Mouse (Mus musculus) embryonic facial prominence, embryonic 13.5 days (tissue): Measurements from ENCODE around the gene Spire2. TPM values are rescaled to one million over a fixed set of nuclear protein-coding genes. Genes with fewer than 3 reads are reported as not detected.
"Not testable (repeated sequence)": the region's sequence is repeated elsewhere in the genome, so short reads cannot be mapped to it uniquely, and the experiment has no call there.

Source experiments
- ATAC-seq: fragments of 200-750 bp; cut with Nextera tagmentation; 2 replicates; pipeline ENCODE4 v1.8.0; 2017; ENCODE audit warnings: low read depth; ENCODE audit not compliant: insufficient number of reproducible peaks, insufficient read depth, low FRiP score, low TSS enrichment
- H3K27ac ChIP-seq: fragments of 300-500 bp; sonication (generic); 2 replicates; pipeline ENCODE4 v1.5.1; 2015; ENCODE audit warnings: moderate library complexity, mild to moderate bottlenecking, inconsistent platforms
- H3K27me3 ChIP-seq: fragments of 300-500 bp; sonication (generic); 2 replicates; pipeline ENCODE4 v1.6.1; 2015; ENCODE audit warnings: mild to moderate bottlenecking, inconsistent platforms
- H3K36me3 ChIP-seq: fragments of 300-500 bp; sonication (generic); 2 replicates; pipeline ENCODE4 v1.6.1; 2015; ENCODE audit warnings: mild to moderate bottlenecking, inconsistent platforms
- H3K4me1 ChIP-seq: fragments of 300-500 bp; sonication (generic); 2 replicates; pipeline ENCODE4 v1.6.1; 2015; ENCODE audit warnings: inconsistent platforms
- H3K4me2 ChIP-seq: fragments of 300-500 bp; sonication (generic); 2 replicates; pipeline ENCODE4 v1.6.1; 2015; ENCODE audit warnings: moderate library complexity, mild to moderate bottlenecking, inconsistent platforms
- H3K4me3 ChIP-seq: fragments of 300-500 bp; sonication (generic); 2 replicates; pipeline ENCODE4 v1.5.1; 2015; ENCODE audit warnings: mild to moderate bottlenecking, inconsistent platforms
- H3K9ac ChIP-seq: fragments of 300-500 bp; sonication (generic); 2 replicates; pipeline ENCODE4 v1.6.1; 2015; ENCODE audit warnings: mild to moderate bottlenecking, inconsistent platforms
- H3K9me3 ChIP-seq: fragments of 300-500 bp; sonication (generic); 2 replicates; pipeline ENCODE4 v1.6.1; 2016; ENCODE audit warnings: inconsistent platforms
- WGBS: fragments of 180-500 bp; shearing (Covaris S2); methylation state at CpG from one replicate; pipeline ENCODE4 v1.1.7; 2015; ENCODE audit warnings: mixed read lengths; 5-methylcytosine and 5-hydroxymethylcytosine counted together
- polyA plus RNA-seq: library from polyadenylated mRNA; unstranded; fragments of >200 nt; fragmentation: Nextera tagmentation; extraction: Ambion mirVana; gene quantifications from 2 replicates; pipeline ENCODE4 v1.2.1, GENCODE M21; 2015

Spire2 gene
- polyA plus RNA-seq, result 1.9 and 2.2 TPM in 2 replicates

DNA sequence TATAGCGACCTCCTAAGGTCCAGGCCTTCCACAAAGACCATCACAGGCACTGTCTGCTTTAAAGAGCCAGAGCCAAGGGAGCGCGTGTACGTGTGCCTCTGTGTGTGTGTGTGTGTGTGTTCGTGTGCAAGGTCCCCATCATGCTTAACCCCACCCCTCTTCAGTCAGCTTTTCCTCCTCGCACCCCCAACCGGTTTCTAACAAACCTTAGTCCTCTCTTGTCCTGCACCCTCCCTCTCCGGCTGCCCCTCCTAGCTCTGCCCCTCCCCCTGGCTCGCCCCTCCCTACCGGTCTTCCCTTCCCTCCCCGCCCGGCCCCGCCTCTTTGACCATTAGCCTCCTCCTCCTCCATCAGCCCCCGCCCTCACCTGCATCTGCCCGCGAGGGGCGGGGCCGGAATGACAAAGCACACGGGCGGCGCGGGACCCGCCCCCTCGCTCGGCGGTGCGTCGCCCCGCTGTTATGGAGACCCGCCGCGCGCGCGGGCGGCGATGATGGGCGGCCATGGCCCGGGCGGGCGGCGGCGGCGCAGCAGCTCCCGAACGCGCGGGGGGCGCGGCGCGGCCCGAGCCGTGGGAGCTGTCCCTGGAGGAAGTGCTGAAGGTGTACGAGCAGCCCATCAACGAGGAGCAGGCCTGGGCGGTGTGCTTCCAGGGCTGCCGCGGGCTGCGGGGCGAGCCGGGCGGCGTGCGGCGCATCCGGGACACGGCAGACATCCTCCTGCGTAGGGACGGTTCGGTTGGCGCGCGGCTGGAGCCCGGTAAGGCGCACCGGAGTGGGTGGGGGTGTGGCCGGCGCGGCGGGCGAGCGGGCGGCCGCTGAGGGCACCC, at the start of gene Spire2:
Gene Spire2 (plus strand): TSS at position 452 of the 829 bp plus-strand sequence.
- H3K4me1 ChIP-seq, result peaks cover 14% of the 10 kb centered on the region
- peak within 1 kb of the TSS; percentile 60 for H3K4me3 ChIP-seq
- WGBS, result under 1% methylated on average over 79 of the region's 85 CpGs
- peak within 1 kb of the TSS; percentile 67 for H3K9ac ChIP-seq
- H3K36me3 ChIP-seq, result no peaks in the 10 kb centered on the region
- H3K27ac ChIP-seq, result 0 out of 2 replicates have a peak within 1 kb of the TSS, but pooled peaks have one; percentile 22
- H3K27me3 ChIP-seq, result peaks cover 24% of the 10 kb centered on the region
- ATAC-seq, result peak; percentile 77
- peak within 1 kb of the TSS; percentile 97 for H3K4me2 ChIP-seq
- no peaks in the 10 kb centered on the region for H3K9me3 ChIP-seq

DNA sequence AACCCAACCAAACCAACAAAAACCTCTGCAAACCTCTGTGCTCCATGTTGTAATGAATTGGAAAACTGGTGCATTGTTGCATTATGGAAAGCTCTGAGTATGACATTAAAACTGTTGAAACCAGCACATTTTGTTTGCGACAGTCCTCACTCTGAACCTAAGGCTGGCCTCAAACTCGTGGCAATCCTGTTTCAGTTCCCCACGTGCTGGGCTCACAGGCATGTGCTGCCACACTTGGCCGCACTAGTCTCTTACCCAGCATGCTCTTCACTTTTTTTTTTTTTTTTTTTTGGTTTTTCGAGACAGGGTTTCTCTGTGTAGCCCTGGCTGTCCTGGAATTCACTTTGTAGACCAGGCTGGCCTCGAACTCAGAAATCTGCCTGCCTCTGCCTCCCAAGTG, 49.5 kb upstream of the Spire2 start:
- not testable (repeated sequence) for H3K4me1 ChIP-seq, H3K4me3 ChIP-seq, H3K4me2 ChIP-seq, H3K27me3 ChIP-seq, H3K9ac ChIP-seq, H3K9me3 ChIP-seq, ATAC-seq, H3K27ac ChIP-seq
- 93% methylated on average over 5 of the region's 6 CpGs for WGBS
- H3K36me3 ChIP-seq, result peaks cover 41% of the 10 kb centered on the region

DNA sequence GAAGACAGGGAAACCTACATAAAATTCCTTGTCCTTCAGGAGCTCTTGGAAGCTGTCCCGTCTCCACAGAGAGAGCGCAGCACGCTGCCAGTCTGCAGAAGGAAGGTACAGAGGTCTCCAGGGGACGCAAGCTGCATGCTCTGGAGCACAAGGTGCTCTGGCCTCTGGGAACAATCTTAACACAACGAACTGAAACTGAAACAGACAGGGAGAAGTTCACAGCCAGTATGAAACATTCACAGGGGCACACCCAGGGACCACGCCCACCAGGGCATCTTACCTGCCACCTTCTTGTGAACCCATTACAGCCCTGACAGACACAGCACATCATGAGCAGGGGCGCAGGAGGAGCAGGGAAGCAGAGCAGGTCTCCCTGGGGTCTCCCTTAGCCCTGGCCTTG, 48.5 kb upstream of the Spire2 start:
- H3K9ac ChIP-seq, result no peak overlapping the region
- no peaks in the 10 kb centered on the region for H3K9me3 ChIP-seq
- no peak overlapping the region for H3K4me3 ChIP-seq
- no peak for ATAC-seq
- H3K27me3 ChIP-seq, result no peaks in the 10 kb centered on the region
- 90% methylated on average over 7 of the region's 7 CpGs for WGBS
- H3K4me1 ChIP-seq, result no peaks in the 10 kb centered on the region
- H3K27ac ChIP-seq, result no peak overlapping the region
- no peak overlapping the region for H3K4me2 ChIP-seq
- H3K36me3 ChIP-seq, result peaks cover 47% of the 10 kb centered on the region

DNA sequence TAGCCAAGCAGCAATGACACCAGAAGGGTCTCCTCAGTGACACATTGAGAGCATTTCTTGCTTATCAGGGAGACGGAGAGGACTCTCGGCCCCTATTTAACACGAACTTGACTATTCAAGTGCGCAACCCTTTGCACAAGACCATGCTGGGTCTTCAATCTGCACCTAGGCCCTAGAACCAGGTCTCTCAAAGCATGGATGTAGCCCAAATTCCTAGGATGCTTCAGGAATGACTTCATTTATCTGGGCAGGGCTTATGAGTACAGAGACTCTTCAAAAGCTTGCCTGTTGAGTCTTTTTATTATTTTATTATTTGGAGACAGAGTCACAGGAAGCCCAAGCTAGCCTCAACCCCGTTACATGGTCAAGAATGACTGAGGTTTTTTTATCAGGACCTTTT, 48.0 kb upstream of the Spire2 start:
- ATAC-seq, result no peak
- Histone ChIP-seq H3K27me3 (no peaks in the 10 kb centered on the region), H3K9ac (no peak overlapping the region), H3K4me1 (no peaks in the 10 kb centered on the region), H3K4me2 (no peak overlapping the region), H3K27ac (no peak overlapping the region), H3K36me3 (peaks cover 51% of the 10 kb centered on the region), H3K9me3 (no peaks in the 10 kb centered on the region), H3K4me3 (no peak overlapping the region)
- WGBS, result 88% methylated on average over 5 of the region's 5 CpGs

DNA sequence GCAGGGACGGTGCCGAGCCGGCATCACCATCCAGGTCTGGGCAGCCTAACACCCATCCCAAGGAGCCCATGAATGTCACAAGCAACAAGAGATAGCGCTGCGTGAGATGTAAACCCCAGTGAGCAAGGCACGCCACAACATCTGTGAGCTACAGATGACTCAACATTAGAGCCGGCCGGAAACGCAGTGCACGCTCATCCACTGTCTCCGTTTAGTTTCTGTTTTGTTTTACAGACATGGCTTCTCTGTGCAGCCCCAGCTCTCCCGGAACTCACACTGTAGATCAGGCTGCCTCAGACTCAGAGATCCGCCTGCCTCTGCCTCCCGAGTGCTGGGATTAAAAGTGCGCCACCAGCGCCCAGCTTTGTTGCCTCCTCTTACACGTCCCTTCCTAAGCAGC, 45.2 kb upstream of the Spire2 start:
- no peak for ATAC-seq
- no peaks in the 10 kb centered on the region for H3K27me3 ChIP-seq
- no peak overlapping the region for H3K27ac ChIP-seq
- 95% methylated on average over 17 of the region's 17 CpGs for WGBS
- H3K4me2 ChIP-seq, result no peak overlapping the region
- no peaks in the 10 kb centered on the region for H3K9me3 ChIP-seq
- no peak overlapping the region for H3K9ac ChIP-seq
- H3K4me1 ChIP-seq, result no peaks in the 10 kb centered on the region
- H3K36me3 ChIP-seq, result peaks cover 50% of the 10 kb centered on the region
- H3K4me3 ChIP-seq, result no peak overlapping the region

DNA sequence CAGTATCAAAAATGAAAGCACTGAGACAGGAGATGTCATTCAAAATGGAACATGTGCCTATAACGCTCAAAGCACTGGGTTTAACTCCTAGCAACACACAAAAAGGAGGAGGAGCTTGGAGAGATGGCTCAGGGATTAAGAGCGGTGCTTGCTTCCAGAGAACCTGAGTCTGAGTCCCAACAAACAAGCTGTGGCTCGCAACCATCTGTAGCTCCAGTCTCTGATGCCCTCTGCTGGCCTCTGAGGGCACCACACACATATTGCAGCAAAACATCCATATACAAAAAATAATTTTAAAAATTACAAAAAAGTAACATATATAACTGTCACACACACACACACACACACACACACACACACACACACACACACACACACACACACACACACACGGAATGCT, 42.3 kb upstream of the Spire2 start:
- Histone ChIP-seq H3K36me3 (peaks cover 66% of the 10 kb centered on the region), H3K4me2 (no peak overlapping the region), H3K4me1 (no peaks in the 10 kb centered on the region), H3K9me3 (no peaks in the 10 kb centered on the region), H3K27ac (no peak overlapping the region), H3K4me3 (no peak overlapping the region), H3K9ac (no peak overlapping the region), H3K27me3 (no peaks in the 10 kb centered on the region)
- 74% methylated on average over 4 of the region's 4 CpGs for WGBS
- no peak for ATAC-seq

DNA sequence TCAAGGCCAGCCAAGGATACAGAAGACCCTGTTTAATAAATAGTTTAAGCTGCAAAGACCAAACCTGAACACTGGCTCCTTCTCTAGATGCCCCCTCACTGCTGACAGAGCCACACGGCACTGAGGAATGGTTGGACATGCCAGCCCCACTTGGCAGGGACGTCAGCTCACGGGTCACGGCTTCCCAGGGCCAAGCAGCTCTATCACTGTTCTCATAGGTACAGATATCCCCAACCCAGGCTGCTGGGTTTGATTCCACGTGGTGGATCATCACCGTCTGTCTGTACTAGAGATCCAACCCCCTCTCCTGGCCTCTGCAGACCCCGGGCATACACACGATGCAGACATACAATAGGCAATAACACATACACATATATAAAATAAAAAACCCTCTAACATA, 41.8 kb upstream of the Spire2 start:
- 93% methylated on average over 8 of the region's 8 CpGs for WGBS
- Histone ChIP-seq H3K9me3 (no peaks in the 10 kb centered on the region), H3K27ac (no peak overlapping the region), H3K4me1 (no peaks in the 10 kb centered on the region), H3K36me3 (peaks cover 69% of the 10 kb centered on the region), H3K4me2 (no peak overlapping the region), H3K9ac (no peak overlapping the region), H3K27me3 (no peaks in the 10 kb centered on the region), H3K4me3 (no peak overlapping the region)
- ATAC-seq, result no peak

DNA sequence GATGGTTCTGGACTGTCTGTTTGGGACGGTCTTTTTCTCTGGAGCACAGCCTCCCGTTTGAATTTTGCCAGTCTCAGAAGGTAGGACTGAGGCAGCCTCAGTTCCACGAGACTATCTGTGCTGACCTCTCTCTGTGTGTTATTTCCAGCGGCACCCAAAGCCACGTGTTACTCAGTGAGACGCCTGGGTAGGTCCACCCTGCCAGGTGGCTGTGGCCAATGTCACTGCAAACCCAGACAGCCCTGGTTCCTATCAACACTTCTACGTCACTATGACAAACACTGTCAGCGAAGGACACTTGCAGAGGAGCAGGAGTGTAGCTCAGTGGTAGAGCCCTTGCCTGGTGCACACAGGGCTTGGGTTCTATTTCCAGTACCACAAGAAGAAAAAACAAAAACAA, 40.8 kb upstream of the Spire2 start:
- 83% methylated on average over 8 of the region's 8 CpGs for WGBS
- Histone ChIP-seq H3K9ac (no peak overlapping the region), H3K27ac (no peak overlapping the region), H3K36me3 (peaks cover 72% of the 10 kb centered on the region), H3K4me3 (no peak overlapping the region), H3K4me2 (no peak overlapping the region), H3K4me1 (no peaks in the 10 kb centered on the region), H3K9me3 (no peaks in the 10 kb centered on the region), H3K27me3 (no peaks in the 10 kb centered on the region)
- no peak for ATAC-seq

DNA sequence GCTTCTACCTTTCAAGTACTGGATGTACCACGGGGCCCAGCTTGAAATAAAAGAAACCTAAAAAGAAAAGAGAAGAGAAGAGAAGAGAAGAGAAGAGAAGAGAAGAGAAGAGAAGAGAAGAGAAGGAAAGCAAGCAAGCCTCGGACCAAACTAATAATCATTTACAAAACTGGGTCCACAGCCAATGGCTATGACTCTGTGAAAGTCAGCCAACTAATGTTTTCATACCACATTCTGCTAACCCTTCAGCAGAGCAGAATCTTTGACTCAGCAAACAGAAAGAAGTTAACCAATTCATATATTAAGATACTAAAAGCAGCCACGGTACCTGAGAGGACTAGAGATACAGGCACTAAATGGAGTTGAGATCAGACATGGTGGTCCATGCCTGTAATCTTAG, 40.2 kb upstream of the Spire2 start:
- H3K4me1 ChIP-seq, result no peaks in the 10 kb centered on the region
- no peak overlapping the region for H3K27ac ChIP-seq
- 92% methylated on average over 3 of the region's 3 CpGs for WGBS
- no peaks in the 10 kb centered on the region for H3K27me3 ChIP-seq
- no peak overlapping the region for H3K4me3 ChIP-seq
- no peak for ATAC-seq
- H3K9me3 ChIP-seq, result no peaks in the 10 kb centered on the region
- H3K9ac ChIP-seq, result no peak overlapping the region
- H3K36me3 ChIP-seq, result peaks cover 73% of the 10 kb centered on the region
- H3K4me2 ChIP-seq, result no peak overlapping the region

DNA sequence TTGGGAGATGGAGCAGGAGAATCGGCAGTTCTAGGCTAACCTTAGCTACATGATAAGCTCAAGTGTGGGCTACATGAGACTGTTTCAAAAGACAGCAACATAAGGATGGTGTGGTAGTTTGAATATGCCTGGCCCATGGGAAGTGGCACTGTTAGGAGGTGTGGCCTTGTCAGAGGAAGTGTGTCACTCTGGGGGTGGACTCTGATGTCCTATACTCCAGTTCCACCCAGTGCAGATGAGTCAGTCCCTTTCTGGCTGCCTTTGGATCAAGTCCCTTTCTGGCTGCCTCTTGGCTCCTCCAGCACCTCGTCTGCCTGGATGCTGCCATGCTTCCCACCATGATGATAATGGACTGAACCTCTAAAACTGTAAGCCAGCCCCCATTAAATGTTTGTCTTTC, 39.7 kb upstream of the Spire2 start:
- Histone ChIP-seq H3K4me2 (no peak overlapping the region), H3K9ac (no peak overlapping the region), H3K27me3 (no peaks in the 10 kb centered on the region), H3K4me1 (no peaks in the 10 kb centered on the region), H3K4me3 (no peak overlapping the region), H3K36me3 (peaks cover 74% of the 10 kb centered on the region), H3K27ac (no peak overlapping the region), H3K9me3 (no peaks in the 10 kb centered on the region)
- ATAC-seq, result no peak
- 84% methylated on average over 2 of the region's 2 CpGs for WGBS

DNA sequence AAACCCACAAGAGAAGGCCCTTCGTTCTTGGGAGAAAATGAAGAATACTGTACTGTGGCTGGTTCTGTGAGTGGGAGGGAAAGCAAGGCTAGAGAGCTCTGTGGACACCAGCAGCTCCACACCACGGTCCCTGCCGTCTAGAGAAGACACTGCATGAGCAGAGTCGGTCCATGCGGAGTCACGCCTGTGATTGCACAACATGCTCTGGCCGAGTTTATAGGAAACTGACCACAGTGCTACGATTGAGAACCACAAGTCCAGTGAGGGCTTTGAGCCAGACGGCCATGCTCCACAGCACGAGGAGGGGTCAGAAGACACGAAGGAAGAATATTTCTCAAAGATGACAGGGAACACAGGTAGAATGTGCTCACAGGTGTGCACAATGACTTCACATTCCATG, 34.2 kb upstream of the Spire2 start:
- Histone ChIP-seq H3K36me3 (peaks cover 56% of the 10 kb centered on the region), H3K27me3 (no peaks in the 10 kb centered on the region), H3K4me2 (no peak overlapping the region), H3K4me3 (no peak overlapping the region), H3K9me3 (no peaks in the 10 kb centered on the region), H3K9ac (no peak overlapping the region), H3K4me1 (no peaks in the 10 kb centered on the region), H3K27ac (no peak overlapping the region)
- ATAC-seq, result no peak
- WGBS, result 91% methylated on average over 11 of the region's 11 CpGs

DNA sequence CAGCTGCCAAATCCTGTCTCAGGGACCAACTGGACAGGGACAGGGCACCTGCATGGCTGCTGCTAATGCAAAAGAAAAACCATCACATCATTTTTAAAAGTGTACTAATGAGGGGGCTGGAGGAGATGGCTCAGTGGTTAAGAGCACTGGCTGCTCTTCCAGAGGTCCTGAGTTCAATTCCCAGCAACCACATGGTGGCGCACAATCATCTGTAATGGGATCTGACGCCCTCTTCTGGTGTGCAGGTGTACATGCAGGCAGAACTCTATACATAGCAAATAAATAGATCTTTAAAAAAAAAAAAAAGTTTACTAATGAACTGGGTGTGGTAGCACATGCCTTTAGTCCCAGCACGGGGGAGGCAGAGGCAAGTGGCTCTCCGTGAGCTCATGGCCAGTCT, 23.8 kb upstream of the Spire2 start:
- Histone ChIP-seq H3K4me3 (no peak overlapping the region), H3K9me3 (no peaks in the 10 kb centered on the region), H3K27me3 (no peaks in the 10 kb centered on the region), H3K27ac (no peak overlapping the region), H3K9ac (no peak overlapping the region), H3K36me3 (peaks cover 51% of the 10 kb centered on the region), H3K4me1 (no peaks in the 10 kb centered on the region), H3K4me2 (no peak overlapping the region)
- no peak for ATAC-seq
- WGBS, result 70% methylated on average over 4 of the region's 4 CpGs
